Mouse (Mus musculus): Measurements from ENCODE around the gene Prlr.

The Prlr gene

DNA sequence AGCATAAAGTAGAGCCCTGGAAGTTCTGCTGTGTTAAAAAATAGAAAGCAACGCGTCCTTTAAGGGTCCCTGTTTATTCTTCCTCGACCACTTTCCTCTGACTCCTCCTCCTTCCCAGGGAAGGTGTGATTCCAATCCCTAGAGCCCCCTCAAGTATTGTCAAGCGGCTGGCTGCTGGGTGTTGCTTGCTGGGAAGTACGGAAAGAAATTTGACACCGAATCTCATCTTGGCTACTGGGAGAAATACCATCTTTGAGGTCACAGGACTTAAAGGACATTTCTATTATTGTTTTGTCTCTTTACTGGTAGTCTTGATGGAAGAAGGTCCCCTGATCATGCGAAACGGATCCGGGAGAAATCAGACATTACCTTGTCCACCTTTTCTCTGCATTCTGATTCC is at the start of gene Prlr:
Prlr (plus strand) TSS at position 156 of the 400 bp plus-strand sequence.
- no peak for DNase-seq (ENCODE audit: low spot score in 2 of 2)

DNA sequence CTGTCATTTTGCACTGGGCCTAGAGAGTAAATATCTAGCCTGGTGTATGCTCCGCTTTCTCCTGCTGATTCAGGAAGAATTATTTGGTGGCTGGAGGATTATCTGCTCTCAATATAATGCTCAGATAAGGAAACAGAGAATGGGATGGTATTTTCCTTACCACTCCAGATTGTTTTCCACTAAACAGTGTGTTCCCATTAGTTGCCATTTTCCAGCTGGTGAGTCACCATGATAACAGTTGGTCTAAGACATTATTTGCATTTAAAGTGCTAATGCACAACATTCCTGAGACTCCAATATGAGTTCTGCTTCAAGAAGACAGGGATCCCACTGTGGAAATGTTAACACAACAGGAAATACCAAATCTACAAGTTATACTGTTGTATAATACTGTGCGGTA is 43.3 kb upstream of the Prlr start:
- DNase-seq (ENCODE audit: low spot score in 2 of 2) = no peak

DNA sequence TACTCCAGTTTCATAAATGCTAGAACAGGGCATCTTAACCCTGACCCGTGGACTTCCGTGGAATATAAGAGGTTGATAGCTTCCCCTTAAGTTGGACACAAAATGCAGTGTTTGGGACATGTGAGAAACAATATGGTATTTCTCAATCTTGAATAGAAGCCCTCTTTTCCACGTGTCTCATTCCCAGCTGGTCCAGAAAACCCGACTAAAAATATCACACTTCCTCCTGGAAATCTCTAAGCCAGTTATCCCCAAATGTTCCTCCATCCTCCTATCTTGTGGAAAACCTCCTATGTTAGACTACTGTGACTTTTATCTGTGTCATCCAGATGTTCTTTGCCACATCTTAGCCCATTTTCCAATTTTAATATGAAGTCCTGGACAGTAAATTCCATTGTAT is 42.1 kb upstream of the Prlr start:
- DNase-seq (ENCODE audit: low spot score in 2 of 2) = no peak

GRCm38 (mm10) chr15:10144520-10144919 is 32.5 kb upstream of the Prlr start:
- no peak for DNase-seq (ENCODE audit: low spot score in 2 of 2)

DNA sequence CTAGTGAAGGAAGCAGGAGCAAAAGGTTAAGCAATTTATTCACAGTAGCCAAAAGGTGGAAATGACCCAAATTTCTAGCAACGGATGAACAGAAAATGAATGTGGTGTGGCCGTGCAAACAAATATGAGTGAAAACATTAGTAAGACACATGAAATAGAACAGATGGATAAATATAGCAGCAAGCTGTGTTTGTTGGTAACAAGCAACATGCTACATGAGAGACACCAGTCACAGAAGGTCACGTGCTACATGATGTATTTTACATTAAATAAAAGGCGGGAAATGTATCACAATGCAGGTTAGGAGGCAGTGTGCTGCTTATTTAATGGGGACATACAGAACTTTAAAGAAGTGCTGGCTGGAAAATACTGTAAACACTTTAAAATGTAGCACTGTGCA is 28.8 kb upstream of the Prlr start:
- no peak for DNase-seq (ENCODE audit: low spot score in 2 of 2)

DNA sequence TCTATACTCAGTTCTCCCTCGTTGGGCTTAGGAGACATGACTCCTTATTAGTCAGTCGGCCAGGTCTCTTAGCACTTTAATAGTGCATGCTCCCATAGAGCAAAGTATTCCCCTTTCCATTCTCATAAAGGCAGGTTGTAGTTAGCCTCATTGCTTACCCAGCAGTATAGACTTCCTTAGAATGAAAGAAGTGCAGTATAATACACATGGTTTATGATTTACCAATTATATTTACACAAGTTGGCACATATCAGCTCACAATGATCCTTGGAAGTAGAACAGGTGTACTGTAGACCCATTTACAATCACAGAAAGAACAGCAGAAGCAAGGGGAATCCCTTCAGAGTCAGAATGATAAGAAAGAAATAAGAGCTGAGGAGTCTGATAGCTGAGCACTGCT is 16.4 kb upstream of the Prlr start:
- no peak for DNase-seq (ENCODE audit: low spot score in 2 of 2)

GRCm38 (mm10) chr15:10175078-10175477 is 2.0 kb upstream of the Prlr start:
- DNase-seq (ENCODE audit: low spot score in 2 of 2) = no peak

GRCm38 (mm10) chr15:10175656-10176055 is 1.4 kb upstream of the Prlr start:
- no peak for DNase-seq (ENCODE audit: low spot score in 2 of 2)

DNA sequence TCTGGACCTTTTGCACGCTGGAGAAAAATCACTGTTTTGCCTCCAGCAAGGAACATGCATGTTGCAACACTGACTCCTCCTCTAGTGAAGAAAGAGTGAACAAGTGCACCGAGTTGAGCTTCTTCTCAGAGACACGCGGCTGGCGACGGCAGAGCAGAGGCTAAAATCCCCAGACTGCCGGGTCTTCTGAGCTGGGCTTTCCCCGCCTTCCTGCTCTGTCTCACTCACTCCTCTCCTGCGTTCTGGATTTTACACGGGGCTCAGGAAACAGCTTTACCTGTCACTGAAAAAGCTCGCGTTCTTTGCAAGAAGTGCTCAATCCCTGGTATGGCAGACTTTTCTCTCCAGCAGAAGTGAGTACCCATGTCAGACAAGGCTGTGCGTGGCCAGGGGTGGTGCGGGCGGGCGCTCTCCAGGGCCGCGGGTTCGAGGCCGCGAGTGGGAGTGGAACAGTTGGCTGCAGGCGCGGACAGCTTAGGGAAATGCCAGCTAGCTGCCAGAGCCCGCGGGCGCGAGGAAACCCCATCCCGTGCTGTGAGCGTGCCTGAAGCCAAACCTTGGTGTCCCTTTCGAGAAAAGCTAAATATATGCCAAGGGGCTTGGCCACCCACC is 587 bp downstream of the Prlr start:
- DNase-seq (ENCODE audit: low spot score in 2 of 2) = no peak

- DNase-seq (ENCODE audit: low spot score in 2 of 2) = no peak
These were observed 1.1 kb downstream of the Prlr start for GRCm38 (mm10) chr15:10178131-10178566.

DNA sequence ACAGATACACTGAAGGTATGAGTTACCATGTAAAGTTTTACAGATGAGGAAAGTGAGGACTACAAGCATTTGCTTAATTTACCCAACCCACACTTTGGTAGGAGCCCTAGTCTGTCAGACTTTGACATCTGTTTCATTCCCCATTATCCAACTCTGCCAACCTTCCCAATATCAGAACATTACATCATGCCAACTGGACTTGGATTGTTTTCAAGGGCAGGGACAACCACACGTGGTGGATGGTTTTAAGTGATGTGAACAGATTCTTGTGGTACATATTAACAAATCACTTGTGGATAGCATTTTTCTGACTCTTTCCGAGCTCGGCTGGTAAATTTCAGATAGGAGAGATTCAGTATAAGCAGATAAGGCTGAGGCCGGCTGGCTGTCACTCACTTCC is 3.7 kb downstream of the Prlr start:
- no peak for DNase-seq (ENCODE audit: low spot score in 2 of 2)

DNA sequence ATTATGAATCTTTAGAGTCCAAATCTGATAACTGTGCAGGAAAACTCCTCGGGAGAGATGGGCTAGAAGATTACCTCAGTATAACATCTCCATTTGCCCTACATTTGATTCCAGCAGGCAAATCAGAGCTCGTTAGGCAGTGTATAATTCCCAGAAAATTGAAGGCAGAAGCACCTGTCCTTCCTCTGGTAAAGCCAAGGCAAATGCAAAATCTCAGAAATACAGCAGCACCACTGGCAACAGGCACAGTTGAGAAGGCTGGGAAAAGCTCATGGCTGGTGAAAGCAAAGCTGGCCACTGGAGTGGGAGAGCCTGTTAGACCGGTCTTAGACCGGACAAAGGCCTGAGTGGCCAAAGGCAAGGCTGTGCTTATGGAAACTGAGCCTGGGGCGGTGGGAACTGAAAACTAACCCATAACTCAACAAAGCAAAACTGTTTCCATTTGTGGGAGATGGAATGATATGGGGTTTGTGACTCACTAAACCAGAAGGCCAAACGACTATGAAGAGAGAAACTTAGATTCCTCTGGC is 15.1 kb downstream of the Prlr start:
- no peak for DNase-seq (ENCODE audit: low spot score in 2 of 2)

DNA sequence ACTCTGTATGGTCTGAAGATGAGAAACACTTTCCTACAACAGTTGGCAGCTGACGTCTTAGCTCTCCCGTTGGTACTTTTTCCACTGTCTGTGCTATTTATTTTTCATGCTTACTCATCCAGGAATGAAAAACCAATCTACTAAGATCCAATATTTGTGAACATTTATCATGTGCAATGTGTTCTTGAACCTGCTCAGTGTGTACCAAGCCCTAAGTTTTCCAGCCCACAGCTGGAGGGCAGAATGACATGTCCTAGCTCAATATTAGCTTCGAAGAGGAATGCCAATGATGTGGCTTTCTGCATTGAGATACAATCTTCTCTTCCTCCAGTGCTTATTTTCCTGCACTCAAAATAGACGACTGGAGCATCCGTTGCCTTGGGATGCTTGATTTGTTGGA is 24.0 kb downstream of the Prlr start:
- DNase-seq (ENCODE audit: low spot score in 2 of 2) = no peak

- DNase-seq (ENCODE audit: low spot score in 2 of 2) = no peak
These were observed 25.7 kb downstream of the Prlr start for GRCm38 (mm10) chr15:10202504-10203302.

- DNase-seq (ENCODE audit: low spot score in 2 of 2) = no peak
These were observed 33.3 kb downstream of the Prlr start for GRCm38 (mm10) chr15:10210261-10210770.

GRCm38 (mm10) chr15:10211992-10212391 is 35.0 kb downstream of the Prlr start:
- no peak for DNase-seq (ENCODE audit: low spot score in 2 of 2)

DNA sequence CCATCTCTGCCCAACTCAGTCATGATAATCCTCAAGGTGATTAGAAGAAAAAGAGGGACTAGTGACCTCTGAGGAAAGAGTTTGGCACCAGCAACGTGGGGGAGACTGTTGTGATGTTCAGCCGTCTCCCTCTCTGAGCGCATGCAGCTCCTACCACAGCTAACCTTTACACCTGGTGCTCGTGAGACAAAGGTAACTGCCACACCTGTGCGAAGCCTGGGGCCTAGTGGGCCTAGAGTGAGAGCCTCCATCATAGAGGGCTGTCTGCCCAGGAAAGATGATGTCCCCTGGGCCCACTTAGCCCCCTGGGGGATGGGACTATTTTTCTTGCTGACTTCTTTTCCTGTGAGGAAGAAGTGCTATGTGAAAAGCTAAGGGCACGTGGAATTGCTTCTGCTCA is 36.2 kb downstream of the Prlr start:
- no peak for DNase-seq (ENCODE audit: low spot score in 2 of 2)

DNA sequence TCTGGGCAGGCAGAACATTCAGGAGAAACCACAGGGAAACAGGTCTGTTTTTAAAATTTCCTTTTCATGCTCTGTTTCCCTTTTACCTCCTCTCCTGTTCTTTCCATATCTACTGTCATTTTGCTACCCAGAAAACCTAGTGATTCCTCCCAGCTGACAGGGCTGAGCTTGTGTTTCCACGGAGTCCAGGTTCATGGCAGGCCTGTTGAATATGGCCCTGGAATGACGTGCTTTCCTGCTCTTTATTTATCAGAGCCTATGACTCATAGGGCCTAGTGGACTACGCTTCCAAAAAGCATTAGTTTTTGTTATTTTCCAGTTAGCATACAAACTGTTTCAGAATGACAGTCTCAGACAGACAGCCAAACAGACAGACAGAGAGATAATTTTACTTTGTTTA is 36.7 kb downstream of the Prlr start:
- DNase-seq (ENCODE audit: low spot score in 2 of 2) = no peak

GRCm38 (mm10) chr15:10215719-10216118 is 38.7 kb downstream of the Prlr start:
- DNase-seq (ENCODE audit: low spot score in 2 of 2) = no peak

GRCm38 (mm10) chr15:10216189-10216588 is 39.2 kb downstream of the Prlr start:
- no peak for DNase-seq (ENCODE audit: low spot score in 2 of 2)

DNA sequence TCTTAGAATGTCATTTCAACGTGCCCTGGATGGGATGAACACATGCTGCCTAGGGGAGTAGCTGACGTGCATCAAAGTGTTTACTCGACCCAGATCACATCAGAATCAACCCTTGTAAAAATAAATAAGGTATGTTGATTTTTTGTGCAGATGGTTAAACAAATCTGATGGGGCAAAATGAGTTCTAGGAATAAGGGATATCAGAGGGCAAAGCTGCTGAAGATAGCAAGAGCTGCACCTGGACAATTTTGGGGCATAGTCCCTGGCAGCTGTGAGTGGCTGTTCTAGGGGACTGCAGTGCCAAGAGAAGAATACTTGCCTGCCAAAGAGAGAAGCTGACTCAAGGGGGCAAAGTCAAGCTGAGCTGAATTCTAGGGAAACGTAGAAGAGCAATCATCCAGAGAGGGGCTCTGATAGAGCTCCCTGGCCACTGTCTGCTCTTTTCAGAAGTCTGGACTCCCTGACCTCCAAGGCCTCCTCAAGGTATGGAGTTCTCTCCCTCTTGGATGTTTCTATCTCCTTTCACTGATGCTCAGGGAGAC is 46.6 kb downstream of the Prlr start:
- DNase-seq (ENCODE audit: low spot score in 2 of 2) = no peak

DNA sequence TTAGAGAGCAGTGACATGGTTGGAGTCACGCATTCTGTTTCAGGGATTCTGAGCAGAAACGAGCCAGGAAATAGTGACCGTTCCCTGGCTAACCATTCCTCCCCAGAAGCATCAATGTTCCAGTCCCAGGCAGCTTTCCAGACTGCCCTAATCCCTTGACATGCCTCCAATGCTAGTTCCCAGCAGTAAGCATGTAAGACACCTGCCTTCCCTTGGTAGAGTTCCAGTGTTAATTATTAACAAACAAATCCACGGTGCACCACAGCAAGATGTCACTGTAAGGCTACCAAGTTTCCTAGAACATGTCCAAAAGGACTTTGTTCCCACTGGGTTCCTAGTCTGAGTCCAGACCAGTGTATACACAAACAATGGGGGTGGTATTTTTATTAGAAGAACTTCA is 48.7 kb downstream of the Prlr start:
- DNase-seq (ENCODE audit: low spot score in 2 of 2) = no peak

DNA sequence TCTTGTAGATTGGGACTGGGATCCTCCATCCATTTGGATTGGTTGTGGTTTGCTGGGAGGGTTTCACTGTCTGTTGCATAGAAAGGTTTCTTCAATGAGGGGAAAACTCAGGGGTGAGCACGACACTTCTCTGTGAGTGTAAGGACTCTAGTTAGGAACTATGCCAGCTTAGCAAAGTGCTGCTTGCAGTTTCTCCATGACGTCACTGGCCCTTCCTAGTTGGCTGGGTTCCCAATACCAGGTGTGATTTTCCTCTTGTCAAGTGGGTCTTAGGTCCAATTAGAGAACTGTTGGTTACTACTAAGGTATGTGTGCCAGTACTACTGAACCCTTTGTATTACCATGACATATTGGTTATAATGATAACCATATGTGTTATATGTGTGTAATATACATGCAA is 51.6 kb downstream of the Prlr start:
- no peak for DNase-seq (ENCODE audit: low spot score in 2 of 2)

All from urinary bladder, postnatal 36 days (tissue).